Mouse (Mus musculus) retina, postnatal 7 days (tissue): ENCODE measurements around the gene Snap29.

Experiments used
- DNase-seq: peaks from one replicate; pipeline ENCODE4 v3.0.0-alpha.2; 2012; ENCODE audit warnings: low read depth, low spot score

The Snap29 gene

GRCm38 (mm10) chr16:17405736-17406443 is at the start of gene Snap29, which contains the start of gene Pi4ka:
TSS of gene Snap29 (plus strand) at chr16:17405986.
TSS of gene Pi4ka (minus strand) at chr16:17406314.
- peak; percentile 99 for DNase-seq

GRCm38 (mm10) chr16:17356031-17356430 is 49.8 kb upstream of the Snap29 start:
- no peak for DNase-seq

- DNase-seq: no peak
These were observed 47.0 kb upstream of the Snap29 start for GRCm38 (mm10) chr16:17358787-17359186.

- DNase-seq: no peak
These were observed 23.5 kb upstream of the Snap29 start for GRCm38 (mm10) chr16:17382306-17382705.

GRCm38 (mm10) chr16:17383594-17384326 is 22.0 kb upstream of the Snap29 start:
- DNase-seq: no peak

- DNase-seq: no peak
These were observed 13.0 kb upstream of the Snap29 start for GRCm38 (mm10) chr16:17392784-17393183.

GRCm38 (mm10) chr16:17402855-17403254 is 2.9 kb upstream of the Snap29 start:
- peak; percentile 11 for DNase-seq

- no peak for DNase-seq
These were observed 502 bp upstream of the Snap29 start for GRCm38 (mm10) chr16:17405271-17405696.

- no peak for DNase-seq
These were observed 886 bp downstream of the Snap29 start for GRCm38 (mm10) chr16:17406512-17407231.

GRCm38 (mm10) chr16:17409046-17409445 is 3.3 kb downstream of the Snap29 start:
- DNase-seq: no peak

- no peak for DNase-seq
These were observed 4.4 kb downstream of the Snap29 start for GRCm38 (mm10) chr16:17410209-17410608.

- DNase-seq: no peak
These were observed 17.2 kb downstream of the Snap29 start for GRCm38 (mm10) chr16:17423021-17423420.

- DNase-seq: no peak
These were observed 26.8 kb downstream of the Snap29 start for GRCm38 (mm10) chr16:17432576-17432975.

- peak; percentile 98 for DNase-seq
These were observed 46.0 kb downstream of the Snap29 start, which contains the start of gene Crkl for GRCm38 (mm10) chr16:17451541-17452372. TSS of gene Crkl (plus strand) at chr16:17451987.

- no peak for DNase-seq
These were observed 46.6 kb downstream of the Snap29 start for GRCm38 (mm10) chr16:17452373-17452715.

GRCm38 (mm10) chr16:17456901-17457300 is 51.1 kb downstream of the Snap29 start:
- DNase-seq: no peak

- DNase-seq: no peak
These were observed 54.5 kb downstream of the Snap29 start for GRCm38 (mm10) chr16:17460254-17460653.

- DNase-seq: no peak
These were observed 55.8 kb downstream of the Snap29 start for GRCm38 (mm10) chr16:17461596-17461995.

- no peak for DNase-seq
These were observed 57.4 kb downstream of the Snap29 start for GRCm38 (mm10) chr16:17463184-17463583.

- DNase-seq: no peak
These were observed 61.3 kb downstream of the Snap29 start for GRCm38 (mm10) chr16:17466875-17467663.

GRCm38 (mm10) chr16:17472498-17472897 is 66.7 kb downstream of the Snap29 start:
- no peak for DNase-seq
